Mouse (Mus musculus): ENCODE data around the gene Aco2. TPM values are rescaled to one million over a fixed set of nuclear protein-coding genes. Genes with fewer than 3 reads are reported as not detected.
A peak's percentile ranks its signal among the peaks of the same experiment; 100 is the strongest.

The Aco2 gene
- polyA plus RNA-seq, 1 experiment from 2014 or later = 105 TPM

- peaks cover 49% of the 10 kb centered on the region for H3K4me1 ChIP-seq (replicated peaks)
- ATAC-seq (ENCODE audit: low read depth) = no peak
- H3K27ac ChIP-seq = no peak overlapping the region
Measured at GRCm38 (mm10) chr15:81926446-81926822, 54.3 kb downstream of the Aco2 start.

GRCm38 (mm10) chr15:81927741-81928140, 55.6 kb downstream of the Aco2 start:
- H3K27me3 ChIP-seq = 0 out of 2 replicates have a peak, but pooled peaks cover 2% of the 10 kb centered on the region
- H3K36me3 ChIP-seq = peaks cover 11% of the 10 kb centered on the region
- H3K4me3 ChIP-seq (replicated peaks) = no peak overlapping the region
- peak overlapping the region; percentile 63 for H3K27ac ChIP-seq
- no peak overlapping the region for H3K4me2 ChIP-seq
- H3K4me1 ChIP-seq (replicated peaks) = peaks cover 49% of the 10 kb centered on the region
- H3K9ac ChIP-seq = no peak overlapping the region
- DNase-seq (no peak), ATAC-seq (ENCODE audit: low read depth) (no peak)
- WGBS (ENCODE audit: insufficient replicate concordance) = 38% methylated on average over 4 of the region's 4 CpGs
- no peaks in the 10 kb centered on the region for H3K9me3 ChIP-seq (replicated peaks)

More at GRCm38 (mm10) chr15:81926446-81926822, 54.3 kb downstream of the Aco2 start:
- whole genome bisulfite sequencing (ENCODE audit: insufficient replicate concordance) = 33% methylated on average over 9 of the region's 9 CpGs
- no peak overlapping the region for H3K9ac ChIP-seq
- H3K4me2 ChIP-seq = peak overlapping the region; percentile 100
- 0 out of 2 replicates have a peak, but pooled peaks cover 2% of the 10 kb centered on the region for H3K27me3 ChIP-seq
- peak overlapping the region; percentile 15; the same call in 1 of the 2 replicates for H3K4me3 ChIP-seq (replicated peaks)
- DNase-seq = no peak
- no peaks in the 10 kb centered on the region for H3K9me3 ChIP-seq (replicated peaks)
- peaks cover 23% of the 10 kb centered on the region for H3K36me3 ChIP-seq

GRCm38 (mm10) chr15:81928277-81928676, 56.2 kb downstream of the Aco2 start:
- Histone ChIP-seq H3K4me3 (replicated peaks) (no peak overlapping the region), H3K27ac (peak overlapping the region; percentile 58), H3K4me2 (no peak overlapping the region), H3K4me1 (replicated peaks) (peaks cover 48% of the 10 kb centered on the region), H3K36me3 (peaks cover 8% of the 10 kb centered on the region), H3K9ac (no peak overlapping the region), H3K27me3 (0 out of 2 replicates have a peak, but pooled peaks cover 2% of the 10 kb centered on the region), H3K9me3 (replicated peaks) (no peaks in the 10 kb centered on the region)
- 55% methylated on average over 11 of the region's 11 CpGs for WGBS (ENCODE audit: insufficient replicate concordance)
- ATAC-seq (ENCODE audit: low read depth) (no peak), DNase-seq (no peak)

- 34% methylated on average over 12 of the region's 12 CpGs for WGBS (ENCODE audit: insufficient replicate concordance)
- Histone ChIP-seq H3K9me3 (replicated peaks) (no peaks in the 10 kb centered on the region), H3K4me1 (replicated peaks) (peaks cover 28% of the 10 kb centered on the region), H3K4me2 (no peak overlapping the region), H3K27me3 (peaks cover 27% of the 10 kb centered on the region), H3K27ac (no peak overlapping the region), H3K9ac (no peak overlapping the region), H3K4me3 (replicated peaks) (no peak overlapping the region), H3K36me3 (no peaks in the 10 kb centered on the region)
- DNase-seq (no peak), ATAC-seq (ENCODE audit: low read depth) (no peak)
Measured at GRCm38 (mm10) chr15:81932951-81933470, 60.9 kb downstream of the Aco2 start.

GRCm38 (mm10) chr15:81933986-81934385, 61.9 kb downstream of the Aco2 start:
- 55% methylated on average over 1 of the region's 1 CpGs for WGBS (ENCODE audit: insufficient replicate concordance)
- Histone ChIP-seq H3K4me1 (replicated peaks) (peaks cover 33% of the 10 kb centered on the region), H3K4me2 (no peak overlapping the region), H3K9me3 (replicated peaks) (no peaks in the 10 kb centered on the region), H3K27ac (no peak overlapping the region), H3K27me3 (peaks cover 28% of the 10 kb centered on the region), H3K4me3 (replicated peaks) (no peak overlapping the region), H3K9ac (no peak overlapping the region), H3K36me3 (no peaks in the 10 kb centered on the region)
- DNase-seq (no peak), ATAC-seq (ENCODE audit: low read depth) (no peak)

GRCm38 (mm10) chr15:81935869-81936637, 63.9 kb downstream of the Aco2 start:
- H3K4me3 ChIP-seq (replicated peaks) = peak overlapping the region; percentile 34; the same call in 1 of the 2 replicates
- no peak overlapping the region; the same call in 1 of the 2 replicates for H3K27ac ChIP-seq
- no peak overlapping the region for H3K4me2 ChIP-seq

GRCm38 (mm10) chr15:81936679-81937078, 64.6 kb downstream of the Aco2 start, which contains the start of gene Csdc2:
Csdc2 (plus strand) TSS chr15:81936759.
- ATAC-seq (ENCODE audit: low read depth) (no peak; the same call in 1 of the 2 replicates), DNase-seq (no peak)
- Histone ChIP-seq H3K4me3 (replicated peaks) (peak within 1 kb of the TSS; percentile 34), H3K9me3 (replicated peaks) (no peaks in the 10 kb centered on the region), H3K4me1 (replicated peaks) (peaks cover 48% of the 10 kb centered on the region), H3K27me3 (peaks cover 27% of the 10 kb centered on the region), H3K9ac (peak within 1 kb of the TSS; percentile 23; the same call in 1 of the 2 replicates), H3K27ac (no peak within 1 kb of the TSS; the same call in 1 of the 2 replicates), H3K36me3 (no peaks in the 10 kb centered on the region), H3K4me2 (peak within 1 kb of the TSS; percentile 42)
- 10% methylated on average over 12 of the region's 12 CpGs for WGBS (ENCODE audit: insufficient replicate concordance)

More at GRCm38 (mm10) chr15:81935869-81936637, 63.9 kb downstream of the Aco2 start:
- no peak overlapping the region for H3K9ac ChIP-seq
- H3K36me3 ChIP-seq = no peaks in the 10 kb centered on the region
- no peak for DNase-seq
- peaks cover 27% of the 10 kb centered on the region for H3K27me3 ChIP-seq
- H3K9me3 ChIP-seq (replicated peaks) = no peaks in the 10 kb centered on the region
- WGBS (ENCODE audit: insufficient replicate concordance) = 43% methylated on average over 7 of the region's 7 CpGs
- ATAC-seq (ENCODE audit: low read depth) = no peak
- H3K4me1 ChIP-seq (replicated peaks) = peaks cover 48% of the 10 kb centered on the region

- DNase-seq (no peak), ATAC-seq (ENCODE audit: low read depth) (no peak)
- peak overlapping the region; percentile 23; the same call in 1 of the 2 replicates for H3K9ac ChIP-seq
- no peaks in the 10 kb centered on the region for H3K9me3 ChIP-seq (replicated peaks)
- peaks cover 27% of the 10 kb centered on the region for H3K27me3 ChIP-seq
- 17% methylated on average over 19 of the region's 19 CpGs for WGBS (ENCODE audit: insufficient replicate concordance)
- peaks cover 52% of the 10 kb centered on the region for H3K4me1 ChIP-seq (replicated peaks)
- no peaks in the 10 kb centered on the region for H3K36me3 ChIP-seq
- peak overlapping the region; percentile 42 for H3K4me2 ChIP-seq
- peak overlapping the region; percentile 34 for H3K4me3 ChIP-seq (replicated peaks)
- H3K27ac ChIP-seq = no peak overlapping the region
Measured at GRCm38 (mm10) chr15:81937098-81937972, 65.2 kb downstream of the Aco2 start.

GRCm38 (mm10) chr15:81938246-81938645, 66.1 kb downstream of the Aco2 start:
- no peak for ATAC-seq (ENCODE audit: low read depth)
- H3K4me1 ChIP-seq (replicated peaks) = peaks cover 51% of the 10 kb centered on the region
- WGBS (ENCODE audit: insufficient replicate concordance) = 39% methylated on average over 2 of the region's 2 CpGs

GRCm38 (mm10) chr15:81939157-81939715, 67.1 kb downstream of the Aco2 start:
- Histone ChIP-seq H3K9ac (no peak overlapping the region), H3K36me3 (no peaks in the 10 kb centered on the region), H3K9me3 (replicated peaks) (no peaks in the 10 kb centered on the region), H3K4me1 (replicated peaks) (peaks cover 47% of the 10 kb centered on the region), H3K27me3 (peaks cover 33% of the 10 kb centered on the region), H3K27ac (no peak overlapping the region), H3K4me3 (replicated peaks) (no peak overlapping the region), H3K4me2 (no peak overlapping the region)
- ATAC-seq (ENCODE audit: low read depth) (no peak), DNase-seq (no peak)
- 78% methylated on average over 10 of the region's 10 CpGs for WGBS (ENCODE audit: insufficient replicate concordance)

More at GRCm38 (mm10) chr15:81938246-81938645, 66.1 kb downstream of the Aco2 start:
- H3K36me3 ChIP-seq = no peaks in the 10 kb centered on the region
- H3K9ac ChIP-seq = 0 out of 2 replicates have a peak overlapping the region, but pooled peaks have one; percentile 3
- DNase-seq = no peak
- H3K4me2 ChIP-seq = no peak overlapping the region
- H3K27me3 ChIP-seq = peaks cover 30% of the 10 kb centered on the region
- no peak overlapping the region for H3K27ac ChIP-seq
- H3K4me3 ChIP-seq (replicated peaks) = no peak overlapping the region
- H3K9me3 ChIP-seq (replicated peaks) = no peaks in the 10 kb centered on the region
